Mouse (Mus musculus): ENCODE results near the gene Myo1g. TPM values are rescaled to one million over a fixed set of nuclear protein-coding genes. Genes with fewer than 3 reads are reported as not detected.

Myo1g gene
- total and polyA plus RNA-seq, 3 experiments = 1.4 to 7.2 (median 1.4) TPM

- Histone ChIP-seq H3K27me3 (ENCODE audit: control insufficient read depth, insufficient read depth, low read length) (0 out of 2 replicates have a peak, but pooled peaks cover 1% of the 10 kb centered on the region), H3K9ac (ENCODE audit: low read depth, low read length) (no peak overlapping the region), H3K36me3 (ENCODE audit: control insufficient read depth, insufficient read depth, low read length) (no peaks in the 10 kb centered on the region), H3K4me1 (ENCODE audit: control insufficient read depth, insufficient read depth, low read length) (peaks cover 2% of the 10 kb centered on the region), H3K4me3 (no peak overlapping the region), H3K79me2 (replicated peaks; ENCODE audit: control insufficient read depth, insufficient read depth, low read length) (no peaks in the 10 kb centered on the region), H3K27ac (peak overlapping the region; percentile 33)
- DNase-seq = peak in 1 of 2 experiments; percentile 17
- TF ChIP-seq EP300 (IDR thresholded peaks at IDR 0.05; ENCODE audit: insufficient read depth, low read depth, low read length) (no peak), POLR2A (IDR thresholded peaks at IDR 0.05; ENCODE audit: insufficient read depth, low read depth, low read length) (no peak), CTCF (IDR thresholded peaks at IDR 0.05) (no peak)
- intact Hi-C loops (cut with DNase I) = no loop called here
- WGBS = 28% methylated on average over 3 of the region's 3 CpGs
Measured at GRCm38 (mm10) chr11:6484244-6484959, 36.4 kb downstream of the Myo1g start.

- WGBS = 79% methylated on average over 2 of the region's 2 CpGs
- intact Hi-C loops (cut with DNase I) = no loop called here
Measured at GRCm38 (mm10) chr11:6483103-6483502, 37.7 kb downstream of the Myo1g start.

GRCm38 (mm10) chr11:6481669-6482185 is 39.0 kb downstream of the Myo1g start:
- H3K4me1 ChIP-seq (ENCODE audit: control insufficient read depth, insufficient read depth, low read length) = peaks cover 2% of the 10 kb centered on the region
- DNase-seq = no peak
- no peak overlapping the region for H3K4me3 ChIP-seq
- H3K27ac ChIP-seq = no peak overlapping the region
- WGBS = 39% methylated on average over 6 of the region's 6 CpGs
- no peak overlapping the region for H3K9ac ChIP-seq (ENCODE audit: low read depth, low read length)
- 0 out of 2 replicates have a peak, but pooled peaks cover 1% of the 10 kb centered on the region for H3K27me3 ChIP-seq (ENCODE audit: control insufficient read depth, insufficient read depth, low read length)
- H3K79me2 ChIP-seq (replicated peaks; ENCODE audit: control insufficient read depth, insufficient read depth, low read length) = no peaks in the 10 kb centered on the region
- TF ChIP-seq EP300 (IDR thresholded peaks at IDR 0.05; ENCODE audit: insufficient read depth, low read depth, low read length) = no peak
- TF ChIP-seq CTCF (IDR thresholded peaks at IDR 0.05) = no peak
- TF ChIP-seq POLR2A (IDR thresholded peaks at IDR 0.05; ENCODE audit: insufficient read depth, low read depth, low read length) = no peak
- intact Hi-C loops (cut with DNase I) = no loop called here
- H3K36me3 ChIP-seq (ENCODE audit: control insufficient read depth, insufficient read depth, low read length) = no peaks in the 10 kb centered on the region

More at GRCm38 (mm10) chr11:6483103-6483502, 37.7 kb downstream of the Myo1g start:
- Histone ChIP-seq H3K27ac (no peak overlapping the region), H3K79me2 (replicated peaks; ENCODE audit: control insufficient read depth, insufficient read depth, low read length) (no peaks in the 10 kb centered on the region), H3K27me3 (ENCODE audit: control insufficient read depth, insufficient read depth, low read length) (0 out of 2 replicates have a peak, but pooled peaks cover 1% of the 10 kb centered on the region), H3K36me3 (ENCODE audit: control insufficient read depth, insufficient read depth, low read length) (no peaks in the 10 kb centered on the region), H3K4me3 (no peak overlapping the region), H3K4me1 (ENCODE audit: control insufficient read depth, insufficient read depth, low read length) (peaks cover 2% of the 10 kb centered on the region), H3K9ac (ENCODE audit: low read depth, low read length) (no peak overlapping the region)
- no peak for TF ChIP-seq EP300 (IDR thresholded peaks at IDR 0.05; ENCODE audit: insufficient read depth, low read depth, low read length)
- TF ChIP-seq POLR2A (IDR thresholded peaks at IDR 0.05; ENCODE audit: insufficient read depth, low read depth, low read length) = no peak
- no peak for TF ChIP-seq CTCF (IDR thresholded peaks at IDR 0.05)
- DNase-seq = no peak

- 83% methylated on average over 13 of the region's 13 CpGs for WGBS
- Histone ChIP-seq H3K4me3 (no peak overlapping the region), H3K9ac (ENCODE audit: low read depth, low read length) (no peak overlapping the region), H3K36me3 (ENCODE audit: control insufficient read depth, insufficient read depth, low read length) (no peaks in the 10 kb centered on the region), H3K4me1 (ENCODE audit: control insufficient read depth, insufficient read depth, low read length) (peaks cover 2% of the 10 kb centered on the region), H3K27me3 (ENCODE audit: control insufficient read depth, insufficient read depth, low read length) (0 out of 2 replicates have a peak, but pooled peaks cover 1% of the 10 kb centered on the region), H3K27ac (no peak overlapping the region), H3K79me2 (replicated peaks; ENCODE audit: control insufficient read depth, insufficient read depth, low read length) (no peaks in the 10 kb centered on the region)
- DNase-seq = no peak
- intact Hi-C loops (cut with DNase I) = no loop called here
- no peak for TF ChIP-seq POLR2A (IDR thresholded peaks at IDR 0.05; ENCODE audit: insufficient read depth, low read depth, low read length)
- no peak for TF ChIP-seq EP300 (IDR thresholded peaks at IDR 0.05; ENCODE audit: insufficient read depth, low read depth, low read length)
- TF ChIP-seq CTCF (IDR thresholded peaks at IDR 0.05) = no peak
Measured at GRCm38 (mm10) chr11:6480681-6481405, 39.9 kb downstream of the Myo1g start.

DNA sequence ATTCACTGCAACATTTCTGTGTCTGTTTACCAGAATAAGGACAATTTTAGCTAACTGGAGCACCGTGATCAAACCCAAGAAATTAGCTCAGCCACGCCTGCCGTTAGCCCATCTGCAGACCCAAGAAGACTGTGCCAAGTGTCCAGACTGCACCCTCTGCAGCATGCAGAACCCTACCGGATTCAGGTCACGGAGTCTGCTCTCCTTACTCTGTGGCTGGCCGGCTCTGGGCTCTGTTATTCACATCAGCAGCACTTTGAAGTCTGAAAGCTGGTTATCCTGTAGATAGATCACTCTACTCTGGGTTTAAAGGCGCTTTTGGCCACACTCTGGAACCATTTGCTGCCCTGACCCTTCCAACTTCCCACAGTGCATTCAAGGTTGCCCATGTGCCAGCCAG is 40.6 kb downstream of the Myo1g start:
- Histone ChIP-seq H3K9ac (ENCODE audit: low read depth, low read length) (no peak overlapping the region), H3K79me2 (replicated peaks; ENCODE audit: control insufficient read depth, insufficient read depth, low read length) (no peaks in the 10 kb centered on the region), H3K36me3 (ENCODE audit: control insufficient read depth, insufficient read depth, low read length) (no peaks in the 10 kb centered on the region), H3K27ac (no peak overlapping the region), H3K4me3 (no peak overlapping the region), H3K27me3 (ENCODE audit: control insufficient read depth, insufficient read depth, low read length) (0 out of 2 replicates have a peak, but pooled peaks cover 1% of the 10 kb centered on the region), H3K4me1 (ENCODE audit: control insufficient read depth, insufficient read depth, low read length) (peaks cover 2% of the 10 kb centered on the region)
- TF ChIP-seq CTCF (IDR thresholded peaks at IDR 0.05) (no peak), EP300 (IDR thresholded peaks at IDR 0.05; ENCODE audit: insufficient read depth, low read depth, low read length) (no peak), POLR2A (IDR thresholded peaks at IDR 0.05; ENCODE audit: insufficient read depth, low read depth, low read length) (no peak)
- WGBS = 80% methylated on average over 7 of the region's 7 CpGs
- intact Hi-C loops (cut with DNase I) = no loop called here
- DNase-seq = no peak

All from heart, adult 2 months (tissue).